Mouse (Mus musculus) megakaryocyte progenitor cell, adult 5-6 weeks (primary cell): ENCODE data around the gene Hist1h4h. TPM values are rescaled to one million over a fixed set of nuclear protein-coding genes. Genes with fewer than 3 reads are reported as not detected.

Source experiments
- ATAC-seq: replicated peaks from 2 replicates; pipeline ENCODE4 v1.8.0; 2016; ENCODE audit warnings: mild to moderate bottlenecking, moderate TSS enrichment, inconsistent platforms; ENCODE audit not compliant: poor library complexity
- total RNA-seq, 2 experiments: library from RNA; stranded (forward) in 1 of 2; stranded (reverse) in 1 of 2; fragments of 157-497, 149-512 nt in 1 of 2; fragments of 200-1000 nt in 1 of 2; gene quantifications; 2 replicates each; pipeline versions ENCODE4 v1.2.3 to v1.2.4; 2015 to 2017

Hist1h4h gene
- total RNA-seq, 2 experiments from 2014 or later = 61.0 to 1,026 TPM

DNA sequence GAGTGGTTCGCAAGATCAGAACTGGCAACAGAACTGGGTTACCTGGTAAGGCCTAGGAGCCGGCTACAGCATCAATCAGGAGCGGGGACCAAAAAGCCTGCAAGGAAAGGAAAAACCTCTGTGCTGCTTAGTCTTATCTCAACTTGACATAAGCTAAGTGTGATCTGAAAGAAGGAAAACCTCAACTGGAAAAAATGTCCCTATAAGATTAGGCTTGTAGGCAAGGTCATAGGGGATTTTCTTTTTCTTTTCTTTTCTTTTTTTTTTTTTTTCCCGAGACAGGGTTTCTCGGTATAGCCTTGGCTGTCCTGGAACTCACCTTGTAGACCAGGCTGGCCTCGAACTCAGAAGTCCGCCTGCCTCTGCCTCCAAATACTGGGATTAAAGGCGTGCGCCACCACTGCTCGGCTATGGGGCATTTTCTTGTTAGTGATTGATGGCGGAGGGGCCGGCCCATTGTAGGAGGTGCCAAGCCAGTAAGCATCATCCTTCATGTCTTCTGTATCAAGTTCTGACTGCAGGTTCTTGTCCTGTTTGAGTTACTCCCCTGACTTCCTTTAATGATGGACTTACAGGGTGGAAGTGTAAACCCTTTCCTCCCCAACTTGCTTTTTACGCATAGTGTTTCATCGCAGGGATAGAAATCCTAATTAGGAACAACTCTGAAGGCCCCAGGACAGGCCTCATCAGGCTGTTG lies 23.9 kb upstream of the Hist1h4h start:
- ATAC-seq = peak; percentile 23; the same call in 1 of the 2 replicates

- ATAC-seq = no peak
These were observed 20.7 kb upstream of the Hist1h4h start for GRCm38 (mm10) chr13:23510127-23510526.

GRCm38 (mm10) chr13:23513517-23513916 lies 17.3 kb upstream of the Hist1h4h start:
- no peak for ATAC-seq

- no peak for ATAC-seq
These were observed 15.6 kb upstream of the Hist1h4h start for GRCm38 (mm10) chr13:23515281-23515680.

- no peak for ATAC-seq
These were observed 14.8 kb upstream of the Hist1h4h start for GRCm38 (mm10) chr13:23515826-23516620.

- peak; percentile 21 for ATAC-seq
These were observed 13.8 kb upstream of the Hist1h4h start for GRCm38 (mm10) chr13:23516822-23517602.

DNA sequence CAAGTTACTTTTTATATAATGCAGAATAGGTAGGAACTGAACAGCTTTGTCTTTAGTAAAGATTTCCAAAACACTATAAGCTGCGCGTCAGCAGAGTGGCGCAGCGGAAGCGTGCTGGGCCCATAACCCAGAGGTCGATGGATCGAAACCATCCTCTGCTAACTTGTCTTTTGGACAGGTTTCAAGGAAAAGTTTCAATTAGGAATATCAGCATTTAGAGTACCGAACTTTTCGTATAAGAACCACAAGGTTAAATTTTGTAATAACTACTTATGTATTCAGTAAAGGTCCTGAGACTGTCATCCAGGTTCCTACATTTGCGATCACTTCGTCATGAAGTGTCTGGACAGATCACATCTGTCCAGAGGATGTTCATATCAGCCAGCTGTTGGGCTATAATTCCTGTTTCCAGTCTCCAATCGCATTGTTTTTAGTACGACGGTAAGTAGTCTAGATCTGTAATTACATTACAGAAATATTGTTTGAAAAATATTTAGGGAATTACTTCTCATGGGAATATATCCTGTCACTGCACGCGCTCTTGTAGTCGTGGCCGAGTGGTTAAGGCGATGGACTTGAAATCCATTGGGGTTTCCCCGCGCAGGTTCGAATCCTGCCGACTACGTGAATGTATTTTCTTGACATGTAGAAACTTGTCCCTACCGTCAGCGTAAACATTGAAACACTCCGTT lies 13.1 kb upstream of the Hist1h4h start:
- peak; percentile 49 for ATAC-seq

DNA sequence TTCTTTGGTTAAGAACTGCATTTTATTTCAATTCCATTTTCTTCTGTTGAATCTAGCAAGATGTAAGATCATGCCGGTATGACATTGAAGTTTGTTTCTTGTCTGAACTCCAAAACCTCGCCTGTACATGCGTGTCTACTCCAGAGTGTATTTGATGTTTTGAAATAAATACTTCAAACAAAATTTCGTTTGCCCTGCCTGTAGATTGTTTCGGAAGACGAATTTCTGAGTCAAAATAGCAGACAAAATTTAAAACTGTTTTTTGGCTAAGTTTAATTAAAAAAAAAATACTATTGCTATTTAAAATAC lies 12.6 kb upstream of the Hist1h4h start:
- ATAC-seq = no peak

- peak; percentile 45 for ATAC-seq
These were observed 12.0 kb upstream of the Hist1h4h start for GRCm38 (mm10) chr13:23518885-23519284.

DNA sequence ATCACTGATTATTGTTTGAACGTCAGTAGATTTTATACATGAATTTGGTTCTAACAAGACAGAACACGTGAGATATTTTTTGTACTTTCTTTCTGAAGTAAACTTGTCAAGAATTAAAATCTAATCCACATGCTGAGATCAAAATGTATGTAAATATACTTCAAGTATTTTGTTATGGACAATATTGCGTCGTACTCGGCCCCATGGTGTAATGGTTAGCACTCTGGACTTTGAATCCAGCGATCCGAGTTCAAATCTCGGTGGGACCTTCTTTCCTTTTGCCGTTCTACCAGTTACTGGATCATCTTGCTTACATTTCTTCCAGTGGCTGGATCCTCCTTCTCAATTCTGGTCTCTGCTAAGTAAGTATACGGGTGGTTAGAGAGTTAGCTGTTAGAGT lies 11.4 kb upstream of the Hist1h4h start:
- ATAC-seq = peak; percentile 35

- peak; percentile 35 for ATAC-seq
These were observed 9.1 kb upstream of the Hist1h4h start for GRCm38 (mm10) chr13:23521703-23522102.

DNA sequence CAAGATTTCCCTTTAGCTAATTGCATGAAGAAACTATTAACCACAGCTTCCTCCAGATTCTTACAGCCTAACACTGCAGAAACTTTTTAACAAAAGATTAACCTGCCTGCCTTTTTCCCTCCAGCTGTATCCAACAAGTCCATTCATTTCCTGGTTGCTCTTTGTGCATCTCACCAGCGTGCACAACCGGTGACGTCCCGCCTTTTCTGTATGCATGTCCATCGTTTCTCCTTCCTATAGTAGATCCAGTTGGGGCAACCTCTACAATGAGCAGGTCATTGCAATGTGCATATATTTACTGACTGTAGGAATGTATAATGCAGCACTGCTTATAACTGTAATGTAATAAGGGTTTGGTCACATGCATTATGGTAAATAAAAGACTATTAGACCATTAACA lies 6.9 kb upstream of the Hist1h4h start:
- ATAC-seq = no peak

DNA sequence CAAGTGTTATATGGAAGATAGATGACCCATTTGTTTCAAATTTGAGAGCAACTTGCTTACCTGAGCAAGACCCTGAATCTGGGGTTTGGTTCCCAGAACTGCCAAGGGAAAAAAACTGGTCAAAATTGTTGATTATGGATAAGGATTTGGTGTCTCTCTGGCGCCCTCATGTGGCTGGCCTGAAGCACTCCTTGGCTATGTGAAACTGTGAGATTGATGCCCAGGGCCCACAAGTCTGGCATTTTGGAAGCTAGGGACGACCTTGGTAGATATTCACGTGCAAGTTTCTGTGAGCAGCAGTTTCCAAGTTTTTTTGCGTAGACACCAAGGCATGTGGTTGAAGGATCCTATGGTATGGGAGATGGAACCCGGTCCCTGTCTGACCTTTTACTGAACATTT lies 6.2 kb upstream of the Hist1h4h start:
- peak; percentile 69 for ATAC-seq

GRCm38 (mm10) chr13:23525901-23526300 lies 4.9 kb upstream of the Hist1h4h start:
- no peak for ATAC-seq

- ATAC-seq = peak; percentile 43
These were observed 4.5 kb upstream of the Hist1h4h start for GRCm38 (mm10) chr13:23526312-23526711.

DNA sequence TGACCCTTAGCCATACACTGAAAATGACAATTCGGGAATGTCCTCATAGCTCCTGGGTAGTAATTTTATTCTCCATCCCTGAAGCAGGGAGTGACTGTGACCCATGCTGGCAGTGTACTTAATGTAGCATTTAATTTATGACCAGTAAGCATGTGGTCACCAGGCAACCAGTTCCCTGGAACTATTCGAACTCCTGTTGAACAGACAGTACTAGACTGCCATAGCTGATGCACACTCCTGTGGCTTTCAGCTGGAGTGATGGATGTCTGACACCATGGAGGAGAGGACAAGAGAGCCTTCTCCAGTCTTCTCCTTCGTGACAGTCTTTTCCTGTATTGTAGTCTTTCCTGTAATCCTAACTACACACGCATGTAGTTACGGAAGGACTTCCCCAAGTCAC lies 1.8 kb upstream of the Hist1h4h start:
- no peak for ATAC-seq

- ATAC-seq = no peak
These were observed 1.2 kb upstream of the Hist1h4h start for GRCm38 (mm10) chr13:23529480-23530165.

GRCm38 (mm10) chr13:23530181-23530900 lies 509 bp upstream of the Hist1h4h start:
- no peak for ATAC-seq

- ATAC-seq = no peak
These were observed 1.6 kb downstream of the Hist1h4h start for GRCm38 (mm10) chr13:23532262-23533075.
